Mouse (Mus musculus) left cerebral cortex, postnatal 10 days (tissue): ENCODE results near the gene Tiam1. TPM values are rescaled to one million over a fixed set of nuclear protein-coding genes. Genes with fewer than 3 reads are reported as not detected.

Source experiments
- DNase-seq, 2 experiments: peaks; one replicate each; pipeline ENCODE4 v3.0.0; 2021 to 2022; ENCODE audit warnings: low spot score in 2 of 2, mixed read lengths in 1 of 2; ENCODE audit errors: extremely low spot score in 1 of 2
- intact Hi-C: fragments of 180-260 bp; cut with DNase I; formaldehyde crosslinking; loops from one replicate; pipeline ENCODE4 v1.15.1; 2025
- total RNA-seq, 2 experiments: library from RNA; stranded (reverse); gene quantifications; 2 replicates each; pipeline ENCODE4 v1.2.3; 2021

The Tiam1 gene
- total RNA-seq, 2 experiments from 2014 or later = 84.7 to 95.1 TPM

DNA sequence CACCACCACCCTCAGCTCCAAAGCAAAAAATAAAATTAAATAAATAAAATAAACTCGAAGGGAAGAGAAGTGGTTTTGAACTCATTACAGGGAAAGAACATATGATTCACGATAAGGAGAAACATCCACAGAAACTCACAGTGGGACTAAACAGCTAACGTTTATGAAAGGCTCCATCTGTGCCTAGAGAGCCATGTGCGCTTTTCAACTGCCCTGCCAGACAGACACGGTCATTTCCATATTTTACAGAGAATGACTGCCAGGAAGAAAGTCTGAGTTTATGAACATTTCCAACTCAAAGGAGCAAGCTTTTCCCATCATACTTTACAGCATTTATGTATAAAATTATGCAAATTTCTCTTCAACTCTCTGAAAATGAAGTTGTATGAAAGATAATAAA lies 386.2 kb downstream of the Tiam1 start:
- DNase-seq = peak in 1 of 2 experiments; percentile 56
- intact Hi-C loops = loop anchor here (10.0 kb wide), 1 partner anchor 163 kb away; no protein-coding TSS in a partner anchor

DNA sequence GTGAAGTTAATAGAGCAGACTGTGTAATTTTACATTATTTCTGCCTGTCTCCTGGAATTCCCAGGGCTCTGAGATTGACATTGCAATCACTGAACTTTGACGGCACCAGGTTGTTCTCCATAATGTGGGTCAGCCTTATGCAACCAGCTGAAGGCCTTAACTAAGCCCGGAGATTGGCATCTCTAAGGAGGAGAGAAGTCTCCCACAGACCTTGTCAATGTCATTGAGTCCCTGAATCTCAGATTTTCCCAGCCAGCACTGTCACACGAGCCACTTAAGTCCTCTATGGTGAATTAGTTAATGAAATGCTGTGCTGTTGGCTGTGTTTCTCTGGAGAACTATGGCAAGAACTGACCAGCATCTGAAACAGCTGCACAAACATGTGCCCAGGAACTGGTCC lies 388.9 kb downstream of the Tiam1 start:
- no peak for DNase-seq
- intact Hi-C loops = loop anchor here (10.0 kb wide), 1 partner anchor 160 kb away; no protein-coding TSS in a partner anchor

DNA sequence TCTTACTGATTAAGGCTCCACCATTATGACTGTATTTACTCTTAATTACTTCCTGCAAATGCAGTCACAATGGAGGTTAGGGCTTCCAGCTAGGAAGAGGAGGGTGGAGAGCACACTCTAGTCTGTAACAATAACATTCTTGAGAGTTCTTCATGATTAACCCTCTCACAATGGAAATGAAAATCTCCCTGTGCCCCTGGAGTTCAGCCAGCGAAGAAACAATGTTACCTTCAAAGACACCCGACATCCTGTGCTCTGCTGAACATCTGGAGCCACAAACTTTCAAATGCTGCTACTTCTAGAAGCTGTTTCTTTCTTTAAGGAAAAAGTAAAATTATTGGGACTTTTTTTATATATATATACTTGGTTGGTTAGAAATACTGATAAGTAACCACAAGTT lies 395.7 kb downstream of the Tiam1 start:
- intact Hi-C loops = no loop called here
- DNase-seq = peak in 1 of 2 experiments; percentile 57

DNA sequence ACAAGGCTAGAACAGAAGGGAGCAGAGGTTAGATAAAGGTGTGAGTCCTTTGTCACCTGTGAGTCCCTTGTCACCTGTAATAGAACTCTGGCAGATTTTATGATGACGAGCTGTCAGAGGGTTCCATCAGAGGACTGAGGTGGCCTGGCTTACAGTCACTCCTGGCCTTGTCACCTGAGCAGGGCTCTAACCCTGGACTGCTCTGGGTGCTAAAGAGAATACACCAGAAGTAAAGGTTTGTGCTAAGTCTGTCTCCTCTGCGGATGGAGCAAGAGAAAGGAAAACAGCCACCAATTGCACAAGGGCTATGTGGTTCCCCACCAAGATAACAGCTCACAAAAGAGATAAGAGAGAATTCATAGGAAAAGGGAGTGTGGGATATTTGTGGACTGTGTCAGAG lies 404.0 kb downstream of the Tiam1 start:
- no peak for DNase-seq

DNA sequence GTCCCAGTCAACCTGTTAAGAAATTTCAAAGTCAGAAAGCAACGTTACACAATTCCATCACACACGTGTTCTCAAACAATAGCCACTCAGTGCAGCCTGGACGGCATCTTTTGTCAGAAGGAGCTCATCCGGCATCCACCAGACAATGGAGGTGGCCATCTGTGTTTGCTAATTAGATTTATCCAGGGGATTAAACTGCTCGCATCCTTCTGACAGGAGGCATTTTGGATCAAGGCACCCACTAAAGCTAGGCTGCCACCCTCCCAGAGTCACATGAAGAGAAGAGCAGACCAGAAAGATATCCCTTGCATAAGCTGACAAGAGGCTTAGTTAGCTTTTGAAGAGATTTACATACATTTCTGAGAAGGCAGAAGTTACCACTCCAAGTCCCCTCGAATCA lies 404.6 kb downstream of the Tiam1 start:
- no peak for DNase-seq
- intact Hi-C loops = no loop called here

More for the DNA sequence above, 404.0 kb downstream of the Tiam1 start:
- intact Hi-C loops = no loop called here

Other genes starting within 250 kb of the Tiam1 start
- gene Sod1, start 77.0 kb upstream of the Tiam1 start, total RNA-seq = 100 to 1,000 TPM; 354 to 355 TPM
- gene Scaf4, start 140.7 kb upstream of the Tiam1 start, total RNA-seq = 10 to 100 TPM; 40.2 to 46.7 TPM
- gene Hunk, start 242.2 kb upstream of the Tiam1 start, total RNA-seq = 1 to 10 TPM; 8.7 TPM